Mouse (Mus musculus) forebrain, embryonic 12.5 days (tissue): Measurements from ENCODE around the gene Garem2. TPM values are rescaled to one million over a fixed set of nuclear protein-coding genes. Genes with fewer than 3 reads are reported as not detected.
"Not testable (repeated sequence)": the region's sequence is repeated elsewhere in the genome, so short reads cannot be mapped to it uniquely, and the experiment has no call there.

Experiments
- ATAC-seq: fragments of 200-750 bp; cut with Nextera tagmentation; 2 replicates; pipeline ENCODE4 v1.8.0; 2017; ENCODE audit warnings: moderate TSS enrichment; ENCODE audit not compliant: low FRiP score
- H3K27ac ChIP-seq: fragments of 300-500 bp; sonication (generic); 2 replicates; pipeline ENCODE4 v1.5.1; 2016; ENCODE audit warnings: mild to moderate bottlenecking
- H3K27me3 ChIP-seq: fragments of 300-500 bp; sonication (generic); 2 replicates; pipeline ENCODE4 v1.6.1; 2016; ENCODE audit warnings: mild to moderate bottlenecking
- H3K36me3 ChIP-seq: fragments of 300-500 bp; sonication (generic); replicated peaks from 2 replicates; pipeline ENCODE4 v1.6.1; 2016; ENCODE audit warnings: mild to moderate bottlenecking
- H3K4me1 ChIP-seq: fragments of 300-500 bp; sonication (generic); 2 replicates; pipeline ENCODE4 v1.6.1; 2016
- H3K4me2 ChIP-seq: fragments of 300-500 bp; sonication (generic); 2 replicates; pipeline ENCODE4 v1.6.1; 2016; ENCODE audit warnings: mild to moderate bottlenecking, moderate library complexity
- H3K4me3 ChIP-seq: fragments of 300-500 bp; sonication (generic); replicated peaks from 2 replicates; pipeline ENCODE4 v1.5.1; 2016; ENCODE audit warnings: mild to moderate bottlenecking
- H3K9ac ChIP-seq: fragments of 300-500 bp; sonication (generic); 2 replicates; pipeline ENCODE4 v1.6.1; 2016; ENCODE audit warnings: mild to moderate bottlenecking
- H3K9me3 ChIP-seq: fragments of 300-500 bp; sonication (generic); 2 replicates; pipeline ENCODE4 v1.6.1; 2016
- WGBS: fragments of 180-500 bp; shearing (Covaris S2); methylation state at CpG from one replicate; pipeline ENCODE4 v1.1.7; 2016; 5-methylcytosine and 5-hydroxymethylcytosine counted together
- polyA plus RNA-seq: library from polyadenylated mRNA; unstranded; fragments of >200 nt; fragmentation: Nextera tagmentation; extraction: Ambion mirVana; gene quantifications from 2 replicates; pipeline ENCODE4 v1.2.1, GENCODE M21; 2016

Garem2 gene
- polyA plus RNA-seq: 22.5 and 24.7 TPM in 2 replicates

- WGBS: under 1% methylated on average over 57 of the region's 65 CpGs
- Histone ChIP-seq H3K9ac (peak within 1 kb of the TSS; percentile 84), H3K4me2 (peak within 1 kb of the TSS; percentile 95), H3K4me1 (peaks cover 50% of the 10 kb centered on the region), H3K4me3 (peak within 1 kb of the TSS; percentile 71), H3K9me3 (no peaks in the 10 kb centered on the region; the same call in 1 of the 2 replicates), H3K27me3 (no peaks in the 10 kb centered on the region; the same call in 1 of the 2 replicates), H3K36me3 (peaks cover 8% of the 10 kb centered on the region; the same call in 1 of the 2 replicates), H3K27ac (peak within 1 kb of the TSS; percentile 89)
- peak; percentile 57 for ATAC-seq
These were observed at the start of gene Garem2 for GRCm38 (mm10) chr5:30104841-30105667. Gene Garem2, plus strand, starts transcription at chr5:30105161.

- Histone ChIP-seq H3K4me2 (no peak overlapping the region), H3K27me3 (no peaks in the 10 kb centered on the region), H3K36me3 (peaks cover 31% of the 10 kb centered on the region), H3K4me3 (no peak overlapping the region), H3K9me3 (no peaks in the 10 kb centered on the region), H3K4me1 (peaks cover 6% of the 10 kb centered on the region), H3K27ac (no peak overlapping the region), H3K9ac (no peak overlapping the region)
- 50% methylated on average over 6 of the region's 6 CpGs for WGBS
- no peak for ATAC-seq
These were observed 46.7 kb upstream of the Garem2 start for GRCm38 (mm10) chr5:30058216-30058731.

GRCm38 (mm10) chr5:30059607-30060006, 45.4 kb upstream of the Garem2 start:
- 59% methylated on average over 5 of the region's 5 CpGs for WGBS
- ATAC-seq, H3K4me2 ChIP-seq, H3K27ac ChIP-seq, H3K27me3 ChIP-seq, H3K9me3 ChIP-seq, H3K9ac ChIP-seq, H3K4me1 ChIP-seq, H3K4me3 ChIP-seq: not testable (repeated sequence)
- peaks cover 42% of the 10 kb centered on the region for H3K36me3 ChIP-seq

GRCm38 (mm10) chr5:30067726-30068125, 37.2 kb upstream of the Garem2 start:
- no peaks in the 10 kb centered on the region for H3K9me3 ChIP-seq
- H3K36me3 ChIP-seq: peaks cover 76% of the 10 kb centered on the region
- H3K4me3 ChIP-seq: no peak overlapping the region
- no peak overlapping the region for H3K4me2 ChIP-seq
- ATAC-seq: no peak
- no peak overlapping the region for H3K9ac ChIP-seq
- H3K27ac ChIP-seq: no peak overlapping the region
- peaks cover 12% of the 10 kb centered on the region for H3K4me1 ChIP-seq
- H3K27me3 ChIP-seq: no peaks in the 10 kb centered on the region
- 79% methylated on average over 6 of the region's 6 CpGs for WGBS

- peak overlapping the region; percentile 79 for H3K4me2 ChIP-seq
- H3K9me3 ChIP-seq: no peaks in the 10 kb centered on the region
- H3K4me1 ChIP-seq: peaks cover 15% of the 10 kb centered on the region
- no peak overlapping the region for H3K27ac ChIP-seq
- H3K4me3 ChIP-seq: peak overlapping the region; percentile 78
- no peak for ATAC-seq
- H3K9ac ChIP-seq: peak overlapping the region; percentile 26; the same call in 1 of the 2 replicates
- 81% methylated on average over 6 of the region's 6 CpGs for WGBS
- no peaks in the 10 kb centered on the region for H3K27me3 ChIP-seq
- peaks cover 47% of the 10 kb centered on the region for H3K36me3 ChIP-seq
These were observed 33.3 kb upstream of the Garem2 start for GRCm38 (mm10) chr5:30071677-30072076.

GRCm38 (mm10) chr5:30072377-30072776, 32.6 kb upstream of the Garem2 start:
- peak overlapping the region; percentile 79 for H3K4me2 ChIP-seq
- peak overlapping the region; percentile 78 for H3K4me3 ChIP-seq
- no peaks in the 10 kb centered on the region for H3K27me3 ChIP-seq
- no peaks in the 10 kb centered on the region for H3K9me3 ChIP-seq
- 0 out of 2 replicates have a peak overlapping the region, but pooled peaks have one; percentile 32 for H3K27ac ChIP-seq
- ATAC-seq: peak; percentile 58; the same call in 1 of the 2 replicates
- H3K4me1 ChIP-seq: peaks cover 15% of the 10 kb centered on the region
- H3K9ac ChIP-seq: peak overlapping the region; percentile 87
- H3K36me3 ChIP-seq: peaks cover 41% of the 10 kb centered on the region
- 48% methylated on average over 3 of the region's 3 CpGs for WGBS

GRCm38 (mm10) chr5:30072825-30073821, 31.8 kb upstream of the Garem2 start, which contains the start of gene Tyms:
Gene Tyms, minus strand, starts transcription at chr5:30073617.
- no peaks in the 10 kb centered on the region for H3K9me3 ChIP-seq
- under 1% methylated on average over 45 of the region's 45 CpGs for WGBS

GRCm38 (mm10) chr5:30092701-30093100, 12.3 kb upstream of the Garem2 start:
- no peak overlapping the region for H3K9ac ChIP-seq
- H3K27ac ChIP-seq: no peak overlapping the region
- no peaks in the 10 kb centered on the region for H3K9me3 ChIP-seq
- ATAC-seq: no peak
- no peak overlapping the region for H3K4me3 ChIP-seq
- H3K4me1 ChIP-seq: no peaks in the 10 kb centered on the region
- no peaks in the 10 kb centered on the region for H3K27me3 ChIP-seq
- H3K4me2 ChIP-seq: no peak overlapping the region
- 63% methylated on average over 13 of the region's 13 CpGs for whole genome bisulfite sequencing
- H3K36me3 ChIP-seq: no peaks in the 10 kb centered on the region

More at GRCm38 (mm10) chr5:30072825-30073821, 31.8 kb upstream of the Garem2 start, which contains the start of gene Tyms:
- peak within 1 kb of the TSS; percentile 87 for H3K9ac ChIP-seq
- no peaks in the 10 kb centered on the region for H3K27me3 ChIP-seq
- H3K4me3 ChIP-seq: peak within 1 kb of the TSS; percentile 78
- H3K27ac ChIP-seq: peak within 1 kb of the TSS; percentile 85
- H3K36me3 ChIP-seq: peaks cover 33% of the 10 kb centered on the region
- peaks cover 15% of the 10 kb centered on the region for H3K4me1 ChIP-seq
- H3K4me2 ChIP-seq: peak within 1 kb of the TSS; percentile 79
- peak; percentile 93 for ATAC-seq

- H3K27me3 ChIP-seq: no peaks in the 10 kb centered on the region
- H3K9me3 ChIP-seq: no peaks in the 10 kb centered on the region
- no peak for ATAC-seq
- WGBS: 64% methylated on average over 2 of the region's 2 CpGs
- no peak overlapping the region for H3K27ac ChIP-seq
- no peak overlapping the region for H3K4me2 ChIP-seq
- no peak overlapping the region for H3K9ac ChIP-seq
- H3K4me3 ChIP-seq: no peak overlapping the region
- H3K4me1 ChIP-seq: no peaks in the 10 kb centered on the region
- no peaks in the 10 kb centered on the region for H3K36me3 ChIP-seq
These were observed 10.6 kb upstream of the Garem2 start for GRCm38 (mm10) chr5:30094399-30094798.

GRCm38 (mm10) chr5:30095731-30096130, 9.2 kb upstream of the Garem2 start:
- Histone ChIP-seq H3K4me1 (no peaks in the 10 kb centered on the region), H3K27ac (no peak overlapping the region), H3K4me2 (no peak overlapping the region), H3K4me3 (no peak overlapping the region), H3K9me3 (no peaks in the 10 kb centered on the region), H3K36me3 (no peaks in the 10 kb centered on the region), H3K9ac (no peak overlapping the region), H3K27me3 (no peaks in the 10 kb centered on the region)
- 73% methylated on average over 6 of the region's 6 CpGs for WGBS
- no peak for ATAC-seq

GRCm38 (mm10) chr5:30098260-30098659, 6.7 kb upstream of the Garem2 start:
- H3K9me3 ChIP-seq: no peaks in the 10 kb centered on the region; the same call in 1 of the 2 replicates
- no peak overlapping the region for H3K9ac ChIP-seq
- H3K27ac ChIP-seq: no peak overlapping the region
- H3K27me3 ChIP-seq: no peaks in the 10 kb centered on the region
- no peaks in the 10 kb centered on the region for H3K36me3 ChIP-seq
- H3K4me3 ChIP-seq: no peak overlapping the region
- H3K4me2 ChIP-seq: no peak overlapping the region
- H3K4me1 ChIP-seq: no peaks in the 10 kb centered on the region
- 90% methylated on average over 1 of the region's 1 CpGs for WGBS
- ATAC-seq: no peak
